Mouse (Mus musculus): ENCODE results near the gene Smg9.

DNA sequence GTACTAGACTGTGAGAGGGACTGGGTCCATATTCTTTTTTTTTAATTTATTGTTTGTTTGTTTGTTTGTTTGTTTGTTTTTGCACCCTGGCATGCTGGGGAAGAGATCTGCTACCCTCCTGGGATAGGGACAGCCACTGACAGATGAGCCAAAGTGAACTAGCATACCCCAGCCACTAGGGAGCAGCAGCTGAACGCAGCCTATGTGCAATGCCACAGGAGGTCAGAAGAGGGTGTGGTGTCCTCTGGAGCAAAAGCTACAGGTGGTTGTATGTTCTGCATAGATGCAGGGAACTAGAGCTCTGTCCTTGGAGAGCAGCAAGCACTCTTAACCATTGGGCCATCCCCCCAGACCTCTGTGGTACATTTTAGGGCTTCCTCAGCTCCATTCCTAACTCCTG is 42.4 kb downstream of the Smg9 start:
- TF ChIP-seq CTCF (IDR thresholded peaks at IDR 0.05; ENCODE audit: borderline replicate concordance, insufficient read depth, low read depth, low read length) (peak; percentile 100), POLR2A (IDR thresholded peaks at IDR 0.05; ENCODE audit: borderline replicate concordance, insufficient read depth, low read length) (no peak)

Data from cerebellum, adult 2 months (tissue).